Mouse (Mus musculus): ENCODE results near the gene Unkl. TPM values are rescaled to one million over a fixed set of nuclear protein-coding genes. Genes with fewer than 3 reads are reported as not detected.

Gene Unkl
- total RNA-seq, 2 experiments from 2014 or later: 8.1 to 16.3 TPM

- no peak for ATAC-seq (replicated peaks; ENCODE audit: low FRiP score, poor library complexity, severe bottlenecking)
Observed at GRCm38 (mm10) chr17:25250181-25250835, 62.1 kb downstream of the Unkl start.

- no peak for ATAC-seq (replicated peaks; ENCODE audit: low FRiP score, poor library complexity, severe bottlenecking)
Observed at GRCm38 (mm10) chr17:25252643-25253042, 64.4 kb downstream of the Unkl start.

- no peak for ATAC-seq (replicated peaks; ENCODE audit: low FRiP score, poor library complexity, severe bottlenecking)
Observed at GRCm38 (mm10) chr17:25253760-25254159, 65.6 kb downstream of the Unkl start.

GRCm38 (mm10) chr17:25255110-25255509 lies 66.9 kb downstream of the Unkl start:
- ATAC-seq (replicated peaks; ENCODE audit: low FRiP score, poor library complexity, severe bottlenecking): no peak

- ATAC-seq (replicated peaks; ENCODE audit: low FRiP score, poor library complexity, severe bottlenecking): no peak
Observed at GRCm38 (mm10) chr17:25256140-25256754, 68.0 kb downstream of the Unkl start, which contains the start of gene Baiap3. Gene Baiap3 (minus strand): TSS chr17:25256364.

- ATAC-seq (replicated peaks; ENCODE audit: low FRiP score, poor library complexity, severe bottlenecking): no peak
Observed at GRCm38 (mm10) chr17:25257804-25258261, 69.6 kb downstream of the Unkl start.

GRCm38 (mm10) chr17:25264453-25264852 lies 76.3 kb downstream of the Unkl start:
- ATAC-seq (replicated peaks; ENCODE audit: low FRiP score, poor library complexity, severe bottlenecking): no peak

GRCm38 (mm10) chr17:25270795-25271335 lies 82.7 kb downstream of the Unkl start:
- ATAC-seq (replicated peaks; ENCODE audit: low FRiP score, poor library complexity, severe bottlenecking): no peak

GRCm38 (mm10) chr17:25272326-25272725 lies 84.1 kb downstream of the Unkl start:
- peak; percentile 55 for ATAC-seq (replicated peaks; ENCODE audit: low FRiP score, poor library complexity, severe bottlenecking)

- peak; percentile 78 for ATAC-seq (replicated peaks; ENCODE audit: low FRiP score, poor library complexity, severe bottlenecking)
Observed at GRCm38 (mm10) chr17:25272951-25273705, 84.9 kb downstream of the Unkl start.

- ATAC-seq (replicated peaks; ENCODE audit: low FRiP score, poor library complexity, severe bottlenecking): peak; percentile 78
Observed at GRCm38 (mm10) chr17:25273706-25274501, 85.7 kb downstream of the Unkl start.

- no peak for ATAC-seq (replicated peaks; ENCODE audit: low FRiP score, poor library complexity, severe bottlenecking)
Observed at GRCm38 (mm10) chr17:25274571-25275346, 86.6 kb downstream of the Unkl start, which contains the start of gene Ube2i. Gene Ube2i (minus strand): TSS chr17:25274622.

- ATAC-seq (replicated peaks; ENCODE audit: low FRiP score, poor library complexity, severe bottlenecking): no peak
Observed at GRCm38 (mm10) chr17:25275833-25276232, 87.6 kb downstream of the Unkl start.

GRCm38 (mm10) chr17:25282133-25282532 lies 93.9 kb downstream of the Unkl start:
- peak; percentile 76 for ATAC-seq (replicated peaks; ENCODE audit: low FRiP score, poor library complexity, severe bottlenecking)

Other genes with a start within 250 kb of the Unkl start
- gene Jpt2, start 227.7 kb upstream of the Unkl start, total RNA-seq (2015; ENCODE audit: low replicate concordance): 20.8 and 28.6 TPM in 2 replicates
- gene Jpt2, start 227.7 kb upstream of the Unkl start, total RNA-seq (2017; ENCODE audit: low replicate concordance): 22.9 and 40.1 TPM in 2 replicates
- 16.7 and 18.0 TPM in 2 replicates for gene Cramp1l, start 172.6 kb upstream of the Unkl start, total RNA-seq (2015; ENCODE audit: low replicate concordance)
- 16.2 and 19.0 TPM in 2 replicates for gene Cramp1l, start 172.6 kb upstream of the Unkl start, total RNA-seq (2017; ENCODE audit: low replicate concordance)
- 61.9 and 62.3 TPM in 2 replicates for gene Ift140, start 172.3 kb upstream of the Unkl start, total RNA-seq (2015; ENCODE audit: low replicate concordance)
- gene Ift140, start 172.3 kb upstream of the Unkl start, total RNA-seq (2017; ENCODE audit: low replicate concordance): 158 and 187 TPM in 2 replicates
- not detected in 2 replicates for gene Tmem204, start 104.8 kb upstream of the Unkl start, total RNA-seq (2015; ENCODE audit: low replicate concordance)
- not detected in 2 replicates for gene Tmem204, start 104.8 kb upstream of the Unkl start, total RNA-seq (2017; ENCODE audit: low replicate concordance)
- gene Telo2, start 72.4 kb upstream of the Unkl start, total RNA-seq (2015; ENCODE audit: low replicate concordance): 3.5 and 5.9 TPM in 2 replicates
- 6.3 and 11.6 TPM in 2 replicates for gene Telo2, start 72.4 kb upstream of the Unkl start, total RNA-seq (2017; ENCODE audit: low replicate concordance)
- gene Ptx4, start 67.6 kb upstream of the Unkl start, total RNA-seq (2015; ENCODE audit: low replicate concordance): not detected in 2 replicates
- not detected in 2 replicates for gene Ptx4, start 67.6 kb upstream of the Unkl start, total RNA-seq (2017; ENCODE audit: low replicate concordance)
- 3.7 and 8.6 TPM in 2 replicates for gene Clcn7, start 55.0 kb upstream of the Unkl start, total RNA-seq (2015; ENCODE audit: low replicate concordance)
- 6.0 and 9.1 TPM in 2 replicates for gene Clcn7, start 55.0 kb upstream of the Unkl start, total RNA-seq (2017; ENCODE audit: low replicate concordance)
- not detected in 2 replicates for gene Ccdc154, start 25.9 kb upstream of the Unkl start, total RNA-seq (2015; ENCODE audit: low replicate concordance)
- gene Ccdc154, start 25.9 kb upstream of the Unkl start, total RNA-seq (2017; ENCODE audit: low replicate concordance): 0.28 TPM in 1 of 2 replicates, not detected in the other
- gene Gm38655, start 12.9 kb upstream of the Unkl start, total RNA-seq (2015; ENCODE audit: low replicate concordance): not detected in 2 replicates
- not detected in 2 replicates for gene Gm38655, start 12.9 kb upstream of the Unkl start, total RNA-seq (2017; ENCODE audit: low replicate concordance)
- 6.5 TPM in 2 replicates for gene BC003965, start 3.8 kb upstream of the Unkl start, total RNA-seq (2015; ENCODE audit: low replicate concordance)
- gene BC003965, start 3.8 kb upstream of the Unkl start, total RNA-seq (2017; ENCODE audit: low replicate concordance): 2.2 and 2.9 TPM in 2 replicates
- 6.0 and 6.3 TPM in 2 replicates for gene Gnptg, start 51.7 kb downstream of the Unkl start, total RNA-seq (2015; ENCODE audit: low replicate concordance)
- 3.6 and 3.7 TPM in 2 replicates for gene Gnptg, start 51.7 kb downstream of the Unkl start, total RNA-seq (2017; ENCODE audit: low replicate concordance)
- 3.1 and 3.6 TPM in 2 replicates for gene Tsr3, start 51.8 kb downstream of the Unkl start, total RNA-seq (2015; ENCODE audit: low replicate concordance)
- 5.2 and 8.6 TPM in 2 replicates for gene Tsr3, start 51.8 kb downstream of the Unkl start, total RNA-seq (2017; ENCODE audit: low replicate concordance)
- 1.5 TPM in 1 of 2 replicates, not detected in the other for gene Baiap3, start 68.0 kb downstream of the Unkl start, total RNA-seq (2015; ENCODE audit: low replicate concordance)
- gene Baiap3, start 68.0 kb downstream of the Unkl start, total RNA-seq (2017; ENCODE audit: low replicate concordance): 0.42 TPM in 1 of 2 replicates, not detected in the other
- gene Ube2i, start 86.2 kb downstream of the Unkl start, total RNA-seq (2015; ENCODE audit: low replicate concordance): 81.3 and 118 TPM in 2 replicates
- gene Ube2i, start 86.2 kb downstream of the Unkl start, total RNA-seq (2017; ENCODE audit: low replicate concordance): 58.7 and 64.3 TPM in 2 replicates
- 153 and 185 TPM in 2 replicates for gene Prss34, start 110.0 kb downstream of the Unkl start, total RNA-seq (2015; ENCODE audit: low replicate concordance)
- 68.4 and 78.9 TPM in 2 replicates for gene Prss34, start 110.0 kb downstream of the Unkl start, total RNA-seq (2017; ENCODE audit: low replicate concordance)
- gene Prss28, start 120.2 kb downstream of the Unkl start, total RNA-seq (2015; ENCODE audit: low replicate concordance): not detected in 2 replicates
- not detected in 2 replicates for gene Prss28, start 120.2 kb downstream of the Unkl start, total RNA-seq (2017; ENCODE audit: low replicate concordance)
- gene Prss29, start 130.3 kb downstream of the Unkl start, total RNA-seq (2015; ENCODE audit: low replicate concordance): not detected in 2 replicates
- gene Prss29, start 130.3 kb downstream of the Unkl start, total RNA-seq (2017; ENCODE audit: low replicate concordance): not detected in 2 replicates
- gene Tpsab1, start 157.2 kb downstream of the Unkl start, total RNA-seq (2015; ENCODE audit: low replicate concordance): not detected in 2 replicates
- gene Tpsab1, start 157.2 kb downstream of the Unkl start, total RNA-seq (2017; ENCODE audit: low replicate concordance): not detected in 2 replicates
- gene Tpsb2, start 177.9 kb downstream of the Unkl start, total RNA-seq (2015; ENCODE audit: low replicate concordance): not detected in 2 replicates
- gene Tpsb2, start 177.9 kb downstream of the Unkl start, total RNA-seq (2017; ENCODE audit: low replicate concordance): not detected in 2 replicates
- not detected in 2 replicates for gene Tpsg1, start 180.9 kb downstream of the Unkl start, total RNA-seq (2015; ENCODE audit: low replicate concordance)
- gene Tpsg1, start 180.9 kb downstream of the Unkl start, total RNA-seq (2017; ENCODE audit: low replicate concordance): not detected in 2 replicates
- gene Cacna1h, start 245.4 kb downstream of the Unkl start, total RNA-seq (2015; ENCODE audit: low replicate concordance): 0.21 TPM in 1 of 2 replicates, not detected in the other
- gene Cacna1h, start 245.4 kb downstream of the Unkl start, total RNA-seq (2017; ENCODE audit: low replicate concordance): under 0.01 and 0.43 TPM in 2 replicates